Mouse (Mus musculus): ENCODE measurements at regions not wholly inside any gene's neighbourhood (a gene's known extent, or its start where the extent isn't known, plus 50 kb on each side); places are given as distances from the start of the nearest gene placed in this dataset.

- DNase-seq (ENCODE audit: low spot score in 2 of 2) = no peak
These were observed 325.6 kb upstream of the Itga1 start for GRCm38 (mm10) chr13:115427091-115428033.

- DNase-seq (ENCODE audit: low spot score in 2 of 2) = no peak
These were observed 324.1 kb upstream of the Itga1 start for GRCm38 (mm10) chr13:115425610-115426562.

- DNase-seq (ENCODE audit: low spot score in 2 of 2) = no peak
These were observed 322.0 kb upstream of the Itga1 start for GRCm38 (mm10) chr13:115423761-115424160.

DNA sequence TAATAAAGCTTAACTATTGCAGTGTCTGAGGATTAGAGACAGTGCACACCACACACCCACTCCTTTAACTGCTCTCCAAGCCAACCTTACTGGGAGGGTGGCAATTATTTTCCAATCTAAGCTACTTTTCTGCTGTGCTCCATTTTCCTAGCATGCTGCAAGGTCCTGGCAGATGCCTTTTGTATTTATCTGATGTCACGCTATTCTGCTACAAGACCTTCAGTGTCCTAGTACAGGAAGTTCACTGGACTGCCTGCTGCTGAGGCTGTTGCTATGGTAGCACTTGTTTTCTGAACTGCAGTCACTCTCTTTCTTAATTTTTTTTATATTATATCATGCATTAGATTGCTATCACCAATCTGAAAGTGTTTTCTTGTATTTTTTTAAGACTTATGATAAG lies 319.7 kb upstream of the Itga1 start:
- DNase-seq (ENCODE audit: low spot score in 2 of 2) = no peak

DNA sequence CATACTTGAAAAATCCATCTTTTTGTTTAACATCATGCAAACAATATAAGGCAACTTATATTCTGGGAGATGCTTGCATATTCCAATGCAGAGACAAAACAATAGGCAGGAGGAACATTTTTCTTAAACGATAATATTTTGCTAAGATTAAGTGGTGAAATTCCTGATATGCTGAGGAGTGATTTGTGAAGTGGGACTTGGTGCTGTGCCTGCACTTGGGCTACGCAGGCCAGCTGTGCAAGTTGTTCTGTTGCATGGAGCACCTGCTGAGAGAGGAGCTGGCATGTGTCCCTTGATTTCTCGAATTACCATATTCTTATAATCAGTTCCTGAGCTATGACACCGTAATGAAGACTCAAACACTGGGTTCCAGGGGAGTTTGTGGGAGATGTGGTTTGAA lies 316.1 kb upstream of the Itga1 start:
- no peak for DNase-seq (ENCODE audit: low spot score in 2 of 2)

GRCm38 (mm10) chr13:115413721-115414531 lies 312.2 kb upstream of the Itga1 start:
- DNase-seq (ENCODE audit: low spot score in 2 of 2) = no peak

GRCm38 (mm10) chr13:115405916-115406315 lies 304.2 kb upstream of the Itga1 start:
- DNase-seq (ENCODE audit: low spot score in 2 of 2) = no peak

- no peak for DNase-seq (ENCODE audit: low spot score in 2 of 2)
These were observed 299.0 kb upstream of the Itga1 start for GRCm38 (mm10) chr13:115400706-115401215.

GRCm38 (mm10) chr13:115379682-115380081 lies 277.9 kb upstream of the Itga1 start:
- no peak for DNase-seq (ENCODE audit: low spot score in 2 of 2)

DNA sequence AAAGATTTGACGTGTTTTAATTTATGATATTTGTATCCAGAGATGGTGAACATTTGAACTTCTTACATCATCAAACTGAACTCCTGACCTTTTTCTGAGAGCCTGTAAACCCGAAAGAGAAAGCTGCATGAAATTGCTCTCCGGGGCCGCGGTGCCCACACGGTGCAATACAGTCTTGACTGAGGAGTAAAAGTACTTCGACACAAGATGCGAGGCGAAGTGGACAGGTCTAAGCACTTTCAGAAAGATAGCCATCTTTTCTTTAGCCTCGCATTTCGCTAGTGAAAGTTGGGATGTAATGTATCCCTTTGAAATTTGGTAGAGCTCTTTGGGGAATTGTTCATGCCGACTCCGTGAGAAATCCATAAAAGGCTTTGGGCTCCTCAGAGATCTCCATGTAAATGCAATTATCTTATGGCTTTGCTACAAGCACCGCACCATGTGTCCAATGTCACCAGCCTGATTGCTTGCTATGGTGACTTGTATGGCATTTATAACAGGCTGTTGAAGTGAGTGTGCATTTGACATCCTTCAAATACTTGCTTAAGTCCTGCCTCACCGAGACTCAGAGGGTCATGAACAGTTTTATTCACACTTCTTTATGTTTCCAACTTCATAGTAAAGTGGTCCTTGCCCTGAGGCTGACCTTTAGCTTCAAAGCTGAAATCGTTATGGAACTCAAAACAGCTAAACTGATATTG lies 274.6 kb upstream of the Itga1 start:
- no peak for DNase-seq (ENCODE audit: low spot score in 2 of 2)

- DNase-seq (ENCODE audit: low spot score in 2 of 2) = no peak
These were observed 259.7 kb upstream of the Itga1 start for GRCm38 (mm10) chr13:115361457-115361856.

GRCm38 (mm10) chr13:115347022-115347398 lies 245.2 kb upstream of the Itga1 start:
- no peak for DNase-seq (ENCODE audit: low spot score in 2 of 2)

DNA sequence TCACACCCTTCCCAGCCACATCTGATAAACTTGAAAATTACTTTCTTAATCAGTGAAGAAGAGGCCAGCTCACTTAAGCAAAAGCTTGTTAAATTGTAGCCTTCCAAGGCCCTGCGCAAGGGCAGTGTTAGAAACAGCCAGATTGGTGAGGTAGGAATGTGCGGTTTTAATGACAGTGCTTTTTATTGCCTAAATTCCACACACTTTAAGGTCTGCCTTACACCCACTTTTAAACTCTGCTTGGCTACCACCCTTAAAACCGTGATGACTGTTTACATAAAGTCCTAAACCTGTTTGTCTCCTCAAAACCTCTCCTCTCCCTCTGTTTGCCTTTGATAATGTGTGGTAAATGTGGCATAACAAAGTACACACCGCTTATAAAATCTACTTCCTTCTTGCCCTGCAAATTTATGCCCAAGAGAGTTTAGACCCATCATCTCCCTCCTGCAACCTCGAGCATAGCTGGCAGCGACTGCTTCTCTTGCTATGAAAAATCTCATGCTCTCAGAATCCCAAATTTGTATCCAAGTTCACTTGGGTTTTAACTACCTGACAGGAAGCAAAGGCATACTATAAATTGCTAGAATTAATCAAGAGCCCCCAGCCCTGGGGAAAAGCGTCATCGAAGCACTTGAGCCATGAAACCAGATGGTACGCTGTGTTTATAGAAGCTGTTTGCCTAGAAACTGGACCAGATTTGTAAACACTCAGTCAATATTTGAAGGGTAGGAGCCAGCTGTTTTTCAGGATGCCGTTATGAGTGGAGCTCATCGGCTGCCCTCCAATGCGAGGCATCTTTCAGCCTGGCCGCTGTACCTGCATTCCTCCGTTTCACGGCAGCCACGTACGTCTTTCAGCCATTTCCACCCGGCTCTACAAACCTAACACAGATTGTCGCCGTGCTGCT lies 244.6 kb upstream of the Itga1 start:
- DNase-seq (ENCODE audit: low spot score in 2 of 2) = no peak

DNA sequence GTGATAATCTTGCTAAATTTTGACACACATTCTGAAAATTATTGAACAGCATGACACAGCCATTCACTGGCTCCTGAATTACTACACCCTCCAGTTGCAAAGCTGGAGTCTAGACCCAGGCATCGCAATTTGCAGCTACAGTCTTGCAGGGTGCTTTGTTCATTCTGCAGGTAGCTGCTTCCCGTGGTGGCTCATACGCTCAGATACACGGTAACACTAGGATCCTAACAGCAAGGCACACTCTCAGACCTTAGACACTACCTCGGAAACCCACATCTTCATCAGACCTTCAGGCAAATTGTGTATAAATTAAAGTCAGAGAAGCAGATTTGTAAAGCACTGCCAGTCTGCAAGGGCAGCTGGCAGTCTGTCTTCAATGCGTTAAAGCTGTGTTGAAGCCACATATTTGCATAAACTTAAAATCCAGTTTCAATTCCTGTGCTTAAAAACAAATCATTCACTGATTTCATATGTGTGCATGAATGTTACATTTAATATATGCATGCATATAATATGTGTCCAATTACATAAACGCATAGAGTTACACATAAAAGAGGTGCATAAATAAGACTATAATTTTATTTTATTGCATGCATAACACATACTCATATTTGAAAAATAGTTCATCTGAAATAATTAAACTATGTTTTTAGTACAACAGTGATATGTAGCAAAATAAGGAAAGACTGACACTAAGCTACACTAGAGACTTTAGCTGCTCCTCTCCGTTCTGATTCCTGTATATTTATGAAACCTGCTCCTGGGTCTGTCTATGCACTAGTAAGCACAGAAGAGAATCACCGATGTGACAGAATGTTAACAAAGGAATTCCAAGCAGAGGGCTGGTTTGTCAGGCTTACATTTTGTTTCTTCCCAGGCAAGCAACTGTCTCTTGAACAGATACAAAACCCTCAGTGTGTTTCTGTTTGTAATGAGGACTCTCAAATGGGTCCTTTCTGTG lies 227.5 kb upstream of the Itga1 start:
- no peak for DNase-seq (ENCODE audit: low spot score in 2 of 2)

- DNase-seq (ENCODE audit: low spot score in 2 of 2) = no peak
These were observed 224.5 kb upstream of the Itga1 start for GRCm38 (mm10) chr13:115326294-115326693.

DNA sequence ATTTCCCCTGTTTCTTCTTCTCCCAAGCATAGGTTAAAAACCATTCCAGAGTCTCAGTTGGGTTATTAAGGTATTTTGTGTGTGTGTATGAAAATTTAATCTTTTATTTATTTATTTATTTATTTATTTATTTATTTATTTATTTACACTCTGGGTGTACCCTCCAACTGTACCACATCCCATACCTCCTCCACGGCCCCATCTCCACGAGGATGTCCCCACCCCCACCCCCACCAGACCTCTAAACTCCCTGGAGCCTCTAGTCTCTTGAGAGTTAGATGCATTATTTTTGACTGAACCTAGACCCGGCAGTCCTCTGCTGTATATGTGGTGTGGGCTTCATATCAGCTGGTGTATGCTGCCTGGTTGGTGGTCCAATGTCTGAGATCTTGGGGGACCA lies 214.9 kb upstream of the Itga1 start:
- no peak for DNase-seq (ENCODE audit: low spot score in 2 of 2)

DNA sequence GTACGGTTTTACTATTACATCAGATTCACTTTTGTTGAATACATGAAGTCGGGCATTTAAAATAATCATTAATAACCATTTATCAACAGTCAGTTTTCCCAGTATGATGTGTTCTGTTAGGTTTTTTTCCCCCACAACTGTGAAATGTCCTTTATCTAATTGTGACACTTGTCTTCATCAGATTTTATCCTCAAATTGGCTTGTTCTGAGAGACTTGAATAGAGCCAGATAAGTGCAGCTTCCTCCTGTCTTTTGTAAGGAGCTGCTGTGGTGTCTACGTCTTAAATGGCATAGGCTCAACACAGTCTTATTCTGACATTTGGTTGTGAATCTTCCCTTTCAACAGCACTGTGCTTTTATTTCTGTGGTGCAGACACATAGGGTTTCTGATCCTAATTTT lies 206.8 kb upstream of the Itga1 start:
- DNase-seq (ENCODE audit: low spot score in 2 of 2) = no peak

- no peak for DNase-seq (ENCODE audit: low spot score in 2 of 2)
These were observed 185.6 kb upstream of the Itga1 start for GRCm38 (mm10) chr13:115287371-115287770.

Measured in layer of hippocampus, adult 8-10 months (tissue).